Mouse (Mus musculus): ENCODE data around the gene Ubiad1. TPM values are rescaled to one million over a fixed set of nuclear protein-coding genes. Genes with fewer than 3 reads are reported as not detected.

Gene Ubiad1
- polyA plus RNA-seq, 1 experiment, result 6.9 TPM

- Histone ChIP-seq H3K4me3 (ENCODE audit: insufficient read depth, low read length) (no peak overlapping the region), H3K27ac (ENCODE audit: insufficient read depth, low read depth, low read length) (no peak overlapping the region), H3K4me1 (ENCODE audit: control insufficient read depth, insufficient read depth, low read length) (no peaks in the 10 kb centered on the region)
- no peak for TF ChIP-seq POLR2A (IDR thresholded peaks at IDR 0.05; ENCODE audit: borderline replicate concordance, low read depth, low read length)
- no peak for TF ChIP-seq CTCF (IDR thresholded peaks at IDR 0.05; ENCODE audit: low read depth, low read length)
Observed at GRCm38 (mm10) chr4:148408256-148408975, 36.2 kb downstream of the Ubiad1 start.

- no peaks in the 10 kb centered on the region for H3K4me1 ChIP-seq (ENCODE audit: control insufficient read depth, insufficient read depth, low read length)
- no peak overlapping the region for H3K27ac ChIP-seq (ENCODE audit: insufficient read depth, low read depth, low read length)
- no peak overlapping the region for H3K4me3 ChIP-seq (ENCODE audit: insufficient read depth, low read length)
- no peak for TF ChIP-seq CTCF (IDR thresholded peaks at IDR 0.05; ENCODE audit: low read depth, low read length)
- no peak for TF ChIP-seq POLR2A (IDR thresholded peaks at IDR 0.05; ENCODE audit: borderline replicate concordance, low read depth, low read length)
Observed at GRCm38 (mm10) chr4:148405255-148405788, 39.2 kb downstream of the Ubiad1 start.

GRCm38 (mm10) chr4:148404748-148405147 lies 39.8 kb downstream of the Ubiad1 start:
- H3K4me3 ChIP-seq (ENCODE audit: insufficient read depth, low read length), result no peak overlapping the region
- H3K27ac ChIP-seq (ENCODE audit: insufficient read depth, low read depth, low read length), result no peak overlapping the region
- TF ChIP-seq POLR2A (IDR thresholded peaks at IDR 0.05; ENCODE audit: borderline replicate concordance, low read depth, low read length), result no peak
- TF ChIP-seq CTCF (IDR thresholded peaks at IDR 0.05; ENCODE audit: low read depth, low read length), result no peak
- H3K4me1 ChIP-seq (ENCODE audit: control insufficient read depth, insufficient read depth, low read length), result no peaks in the 10 kb centered on the region

GRCm38 (mm10) chr4:148403402-148403801 lies 41.2 kb downstream of the Ubiad1 start:
- Histone ChIP-seq H3K4me1 (ENCODE audit: control insufficient read depth, insufficient read depth, low read length) (no peaks in the 10 kb centered on the region), H3K4me3 (ENCODE audit: insufficient read depth, low read length) (no peak overlapping the region)
- TF ChIP-seq POLR2A (IDR thresholded peaks at IDR 0.05; ENCODE audit: borderline replicate concordance, low read depth, low read length), result no peak
- no peak for TF ChIP-seq CTCF (IDR thresholded peaks at IDR 0.05; ENCODE audit: low read depth, low read length)

GRCm38 (mm10) chr4:148399437-148400094 lies 45.0 kb downstream of the Ubiad1 start:
- Histone ChIP-seq H3K27ac (ENCODE audit: insufficient read depth, low read depth, low read length) (no peak overlapping the region), H3K4me3 (ENCODE audit: insufficient read depth, low read length) (no peak overlapping the region), H3K4me1 (ENCODE audit: control insufficient read depth, insufficient read depth, low read length) (no peaks in the 10 kb centered on the region)
- no peak for TF ChIP-seq CTCF (IDR thresholded peaks at IDR 0.05; ENCODE audit: low read depth, low read length)
- no peak for TF ChIP-seq POLR2A (IDR thresholded peaks at IDR 0.05; ENCODE audit: borderline replicate concordance, low read depth, low read length)

More at GRCm38 (mm10) chr4:148403402-148403801, 41.2 kb downstream of the Ubiad1 start:
- no peak overlapping the region for H3K27ac ChIP-seq (ENCODE audit: insufficient read depth, low read depth, low read length)

GRCm38 (mm10) chr4:148397531-148398287 lies 46.9 kb downstream of the Ubiad1 start:
- no peak for TF ChIP-seq CTCF (IDR thresholded peaks at IDR 0.05; ENCODE audit: low read depth, low read length)
- TF ChIP-seq POLR2A (IDR thresholded peaks at IDR 0.05; ENCODE audit: borderline replicate concordance, low read depth, low read length), result no peak
- Histone ChIP-seq H3K27ac (ENCODE audit: insufficient read depth, low read depth, low read length) (no peak overlapping the region), H3K4me1 (ENCODE audit: control insufficient read depth, insufficient read depth, low read length) (no peaks in the 10 kb centered on the region), H3K4me3 (ENCODE audit: insufficient read depth, low read length) (no peak overlapping the region)

- H3K4me1 ChIP-seq (ENCODE audit: control insufficient read depth, insufficient read depth, low read length), result no peaks in the 10 kb centered on the region
- TF ChIP-seq CTCF (IDR thresholded peaks at IDR 0.05; ENCODE audit: low read depth, low read length) (no peak), POLR2A (IDR thresholded peaks at IDR 0.05; ENCODE audit: borderline replicate concordance, low read depth, low read length) (no peak)
Observed at GRCm38 (mm10) chr4:148397113-148397512, 47.5 kb downstream of the Ubiad1 start.

GRCm38 (mm10) chr4:148395875-148396274 lies 48.7 kb downstream of the Ubiad1 start:
- Histone ChIP-seq H3K4me3 (ENCODE audit: insufficient read depth, low read length) (no peak overlapping the region), H3K4me1 (ENCODE audit: control insufficient read depth, insufficient read depth, low read length) (no peaks in the 10 kb centered on the region), H3K27ac (ENCODE audit: insufficient read depth, low read depth, low read length) (no peak overlapping the region)
- TF ChIP-seq POLR2A (IDR thresholded peaks at IDR 0.05; ENCODE audit: borderline replicate concordance, low read depth, low read length), result no peak
- TF ChIP-seq CTCF (IDR thresholded peaks at IDR 0.05; ENCODE audit: low read depth, low read length), result no peak

More at GRCm38 (mm10) chr4:148397113-148397512, 47.5 kb downstream of the Ubiad1 start:
- H3K4me3 ChIP-seq (ENCODE audit: insufficient read depth, low read length), result no peak overlapping the region
- H3K27ac ChIP-seq (ENCODE audit: insufficient read depth, low read depth, low read length), result no peak overlapping the region

- no peak for TF ChIP-seq CTCF (IDR thresholded peaks at IDR 0.05; ENCODE audit: low read depth, low read length)
- TF ChIP-seq POLR2A (IDR thresholded peaks at IDR 0.05; ENCODE audit: borderline replicate concordance, low read depth, low read length), result no peak
- Histone ChIP-seq H3K4me1 (ENCODE audit: control insufficient read depth, insufficient read depth, low read length) (no peaks in the 10 kb centered on the region), H3K27ac (ENCODE audit: insufficient read depth, low read depth, low read length) (no peak overlapping the region), H3K4me3 (ENCODE audit: insufficient read depth, low read length) (no peak overlapping the region)
Observed at GRCm38 (mm10) chr4:148395198-148395597, 49.4 kb downstream of the Ubiad1 start.

Measured in bone marrow macrophage, adult 2 months (primary cell).